Mouse (Mus musculus) forebrain, embryonic 13.5 days (tissue): ENCODE results near the gene Wwtr1. TPM values are rescaled to one million over a fixed set of nuclear protein-coding genes. Genes with fewer than 3 reads are reported as not detected.

Source experiments
- ATAC-seq: fragments of 200-750 bp; cut with Nextera tagmentation; 2 replicates; pipeline ENCODE4 v1.8.0; 2017
- H3K27ac ChIP-seq: fragments of 300-500 bp; sonication (generic); 2 replicates; pipeline ENCODE4 v1.5.1; 2015; ENCODE audit warnings: inconsistent platforms, mild to moderate bottlenecking, moderate library complexity
- H3K27me3 ChIP-seq: fragments of 300-500 bp; sonication (generic); 2 replicates; pipeline ENCODE4 v1.6.1; 2015; ENCODE audit warnings: mild to moderate bottlenecking, inconsistent platforms
- H3K36me3 ChIP-seq: fragments of 300-500 bp; sonication (generic); 2 replicates; pipeline ENCODE4 v1.6.1; 2015; ENCODE audit warnings: mild to moderate bottlenecking, inconsistent platforms; ENCODE audit not compliant: poor library complexity, severe bottlenecking
- H3K4me1 ChIP-seq: fragments of 300-500 bp; sonication (generic); 2 replicates; pipeline ENCODE4 v1.6.1; 2015; ENCODE audit warnings: inconsistent platforms
- H3K4me2 ChIP-seq: fragments of 300-500 bp; sonication (generic); 2 replicates; pipeline ENCODE4 v1.6.1; 2015; ENCODE audit warnings: inconsistent platforms, mild to moderate bottlenecking, moderate library complexity
- H3K4me3 ChIP-seq: fragments of 300-500 bp; sonication (generic); 2 replicates; pipeline ENCODE4 v1.5.1; 2015; ENCODE audit warnings: mild to moderate bottlenecking, inconsistent platforms
- H3K9ac ChIP-seq: fragments of 300-500 bp; sonication (generic); 2 replicates; pipeline ENCODE4 v1.6.1; 2015; ENCODE audit warnings: mild to moderate bottlenecking, inconsistent platforms
- H3K9me3 ChIP-seq: fragments of 300-500 bp; sonication (generic); replicated peaks from 2 replicates; pipeline ENCODE4 v1.6.1; 2016; ENCODE audit warnings: inconsistent platforms
- WGBS: fragments of 180-500 bp; shearing (Covaris S2); methylation state at CpG from one replicate; pipeline ENCODE4 v1.1.7; 2015; 5-methylcytosine and 5-hydroxymethylcytosine counted together
- microRNA-seq: library from miRNA; unstranded; fragments of <30 nt; microRNA quantifications from one replicate; pipeline ENCODE4, GENCODE M21; 2016
- polyA plus RNA-seq: library from polyadenylated mRNA; unstranded; fragments of >200 nt; fragmentation: Nextera tagmentation; extraction: Ambion mirVana; gene quantifications from 2 replicates; pipeline ENCODE4 v1.2.1, GENCODE M21; 2015

Gene Wwtr1
- polyA plus RNA-seq, 1 experiment from 2014 or later: 12.2 TPM

GRCm38 (mm10) chr3:57426351-57426750, 149.4 kb downstream of the Wwtr1 start:
- WGBS: 88% methylated on average over 11 of the region's 11 CpGs

GRCm38 (mm10) chr3:57425089-57425730, 150.5 kb downstream of the Wwtr1 start, which contains the start of gene Tm4sf4:
Gene Tm4sf4 (plus strand): TSS chr3:57425314.
- no peak for ATAC-seq
- H3K4me1 ChIP-seq: no peaks in the 10 kb centered on the region
- no peaks in the 10 kb centered on the region for H3K27me3 ChIP-seq
- no peak within 1 kb of the TSS for H3K4me2 ChIP-seq
- no peak within 1 kb of the TSS for H3K27ac ChIP-seq
- H3K36me3 ChIP-seq: no peaks in the 10 kb centered on the region
- no peak within 1 kb of the TSS for H3K4me3 ChIP-seq
- 81% methylated on average over 10 of the region's 10 CpGs for WGBS
- H3K9ac ChIP-seq: no peak within 1 kb of the TSS
- no peaks in the 10 kb centered on the region for H3K9me3 ChIP-seq

More at GRCm38 (mm10) chr3:57426351-57426750, 149.4 kb downstream of the Wwtr1 start:
- Histone ChIP-seq H3K36me3 (no peaks in the 10 kb centered on the region), H3K4me1 (no peaks in the 10 kb centered on the region), H3K4me3 (no peak overlapping the region), H3K9ac (no peak overlapping the region), H3K27ac (no peak overlapping the region), H3K27me3 (no peaks in the 10 kb centered on the region), H3K4me2 (no peak overlapping the region), H3K9me3 (no peaks in the 10 kb centered on the region)
- ATAC-seq: no peak

GRCm38 (mm10) chr3:57420660-57421059, 155.1 kb downstream of the Wwtr1 start:
- Histone ChIP-seq H3K9ac (no peak overlapping the region), H3K36me3 (no peaks in the 10 kb centered on the region), H3K27ac (no peak overlapping the region), H3K4me2 (no peak overlapping the region), H3K9me3 (no peaks in the 10 kb centered on the region), H3K4me3 (no peak overlapping the region), H3K4me1 (no peaks in the 10 kb centered on the region), H3K27me3 (no peaks in the 10 kb centered on the region)
- no peak for ATAC-seq
- 89% methylated on average over 1 of the region's 1 CpGs for WGBS

GRCm38 (mm10) chr3:57420233-57420632, 155.5 kb downstream of the Wwtr1 start:
- no peaks in the 10 kb centered on the region for H3K9me3 ChIP-seq
- ATAC-seq: no peak
- WGBS: 69% methylated on average over 2 of the region's 2 CpGs
- no peak overlapping the region for H3K9ac ChIP-seq
- H3K36me3 ChIP-seq: no peaks in the 10 kb centered on the region
- no peaks in the 10 kb centered on the region for H3K4me1 ChIP-seq
- no peak overlapping the region for H3K4me3 ChIP-seq
- no peak overlapping the region for H3K4me2 ChIP-seq
- no peaks in the 10 kb centered on the region for H3K27me3 ChIP-seq
- no peak overlapping the region for H3K27ac ChIP-seq

GRCm38 (mm10) chr3:57411535-57411934, 164.2 kb downstream of the Wwtr1 start:
- Histone ChIP-seq H3K36me3 (no peaks in the 10 kb centered on the region), H3K4me3 (no peak overlapping the region), H3K9ac (no peak overlapping the region), H3K4me1 (no peaks in the 10 kb centered on the region), H3K9me3 (no peaks in the 10 kb centered on the region), H3K27ac (no peak overlapping the region), H3K27me3 (no peaks in the 10 kb centered on the region), H3K4me2 (no peak overlapping the region)
- no peak for ATAC-seq
- WGBS: 87% methylated on average over 4 of the region's 4 CpGs

Small RNAs within 50 kb of the gene (microRNA-seq; reads per million reads assigned to microRNA genes)
- not detected for gene Mir6377

Other genes with a start within 250 kb of the Wwtr1 start
- gene Tm4sf4, start 150.6 kb downstream of the Wwtr1 start, polyA plus RNA-seq: 0.19 TPM in 1 of 2 replicates, not detected in the other
- 79.8 and 96.3 TPM in 2 replicates for gene Commd2, start 75.8 kb upstream of the Wwtr1 start, polyA plus RNA-seq
- 0.08 TPM in 1 of 2 replicates, not detected in the other for gene Ankub1, start 116.9 kb upstream of the Wwtr1 start, polyA plus RNA-seq
- gene Rnf13, start 160.2 kb upstream of the Wwtr1 start, polyA plus RNA-seq: 73.8 and 77.5 TPM in 2 replicates